Mouse (Mus musculus): ENCODE data around the gene Slc52a3.

DNA sequence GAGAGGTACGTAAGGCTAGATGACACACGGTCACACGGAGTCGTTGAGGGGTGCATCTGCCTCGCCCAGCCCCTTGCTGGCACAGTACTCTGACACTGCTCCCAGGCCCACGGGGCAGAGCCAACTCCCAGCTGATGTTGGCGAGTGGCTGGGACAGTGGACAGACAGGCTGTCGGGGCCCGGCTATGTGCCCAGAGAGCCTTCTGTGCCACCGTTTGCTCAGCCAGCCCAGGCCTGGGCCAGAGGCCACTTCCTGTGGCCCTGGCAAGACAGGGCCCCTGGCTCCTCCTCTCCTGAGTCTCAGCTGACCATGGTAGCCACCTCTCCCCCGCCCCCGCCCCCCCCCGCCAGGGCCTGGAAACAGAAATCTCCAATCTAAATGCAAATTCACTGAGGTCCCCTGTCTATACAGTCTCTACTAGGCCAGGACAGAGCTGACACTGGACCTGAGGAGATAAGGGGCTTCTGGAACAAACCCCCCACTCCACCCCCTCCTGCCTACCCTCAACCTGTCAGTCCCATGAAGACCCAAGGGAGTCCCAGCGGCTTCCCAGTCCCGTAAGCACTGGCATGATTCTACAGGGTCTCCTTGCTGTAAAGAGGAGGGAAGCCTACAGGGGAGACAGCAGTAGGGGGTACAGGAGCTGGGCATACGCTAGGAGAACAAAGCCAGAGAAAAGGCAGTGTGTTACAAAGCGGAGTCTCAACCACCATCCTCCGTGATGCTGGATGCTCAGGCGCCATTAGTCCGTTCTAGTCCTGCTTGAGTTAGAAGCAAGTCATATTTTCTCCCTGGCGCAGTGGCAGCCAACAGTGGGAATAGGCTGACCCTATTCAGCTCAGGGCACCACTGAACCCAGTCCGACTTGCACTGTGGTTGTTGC, 60.3 kb downstream of the Slc52a3 start:
- TF ChIP-seq CTCF (IDR thresholded peaks at IDR 0.05; ENCODE audit: low read depth, low read length) (no peak), EP300 (IDR thresholded peaks at IDR 0.05; ENCODE audit: insufficient read depth, low read depth, low read length) (no peak)

Measured in ES-Bruce4 (cell line).